Mouse (Mus musculus) olfactory bulb, adult 2 months (tissue): ENCODE data around the gene Baz1b.

Source experiments
- CTCF ChIP-seq: fragments of 200-500 bp; IDR thresholded peaks from 2 replicates; pipeline ENCODE4 v1.5.1; 2012; ENCODE audit warnings: low read depth, mild to moderate bottlenecking, low read length, moderate library complexity; ENCODE audit not compliant: insufficient read depth
- POLR2A ChIP-seq: fragments of 200-500 bp; IDR thresholded peaks from 2 replicates; pipeline ENCODE4 v1.6.1; 2012; ENCODE audit warnings: mild to moderate bottlenecking, low read depth, low read length, moderate library complexity; ENCODE audit not compliant: insufficient read depth

DNA sequence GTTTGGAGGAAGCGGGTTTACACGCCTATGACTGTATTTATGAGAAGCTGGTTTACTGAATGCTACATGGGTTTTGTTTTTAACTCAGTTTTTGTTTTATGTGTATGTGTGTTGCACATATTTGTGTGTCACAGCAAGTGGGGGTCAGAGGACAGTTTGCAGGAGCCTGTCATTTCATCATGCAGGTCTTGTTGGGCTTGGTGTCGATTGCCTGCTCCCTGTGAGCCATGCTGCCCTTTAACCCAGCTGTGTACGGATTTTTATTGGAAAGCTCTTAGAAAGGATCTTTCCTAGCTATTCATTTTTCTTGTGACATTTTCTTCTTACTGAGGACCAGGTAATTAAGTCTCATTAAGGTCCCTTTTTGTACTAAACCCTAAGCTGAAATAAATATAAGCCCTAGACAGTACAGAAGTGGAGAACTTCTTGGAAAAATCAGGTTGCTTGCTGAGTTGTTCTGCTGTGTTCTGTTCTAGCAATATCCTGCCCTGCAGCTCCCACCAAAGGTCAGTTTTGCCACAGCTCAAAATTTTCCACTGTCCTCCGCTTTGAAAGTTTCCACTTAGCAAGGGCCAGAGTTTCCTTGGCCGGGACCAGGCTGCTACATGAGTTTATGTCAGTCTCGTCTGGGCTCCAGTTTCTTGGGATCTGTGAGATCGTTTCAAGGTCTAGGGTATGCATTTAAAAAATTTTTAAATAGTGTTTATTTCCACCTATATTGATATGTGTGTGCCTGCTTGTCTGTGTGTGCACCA is 46.3 kb downstream of the Baz1b start:
- TF ChIP-seq CTCF (no peak), POLR2A (no peak)
